Mouse (Mus musculus) thymus, postnatal 10 days (tissue): Measurements from ENCODE around the gene Cpne4.
A peak's percentile ranks its signal among the peaks of the same experiment; 100 is the strongest.

ENCODE experiments used
- DNase-seq, 2 experiments: peaks; one replicate each; pipeline ENCODE4 v3.0.0; 2021; ENCODE audit warnings: low spot score in 2 of 2

Gene Cpne4

GRCm38 (mm10) chr9:104874157-104874556 is 327.1 kb downstream of the Cpne4 start:
- DNase-seq, result no peak

DNA sequence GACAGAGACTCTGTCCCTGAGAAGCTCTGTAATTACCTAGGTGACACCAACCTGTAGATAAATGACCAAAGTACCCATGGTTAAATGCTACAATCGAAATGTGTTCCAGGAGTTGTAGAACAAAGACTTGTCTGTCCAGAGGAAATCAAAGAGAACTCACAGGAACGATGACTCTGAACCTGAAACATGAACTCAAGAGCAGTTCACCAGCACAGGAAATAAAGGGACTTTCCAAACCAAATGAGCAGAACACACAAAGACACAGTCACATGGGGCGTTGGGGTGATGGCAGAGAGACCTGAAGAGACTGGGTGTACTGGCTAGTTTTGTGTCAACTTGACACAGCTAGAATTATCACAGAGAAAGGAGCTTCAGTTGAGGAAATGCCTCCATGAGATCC is 329.9 kb downstream of the Cpne4 start:
- DNase-seq, result no peak

DNA sequence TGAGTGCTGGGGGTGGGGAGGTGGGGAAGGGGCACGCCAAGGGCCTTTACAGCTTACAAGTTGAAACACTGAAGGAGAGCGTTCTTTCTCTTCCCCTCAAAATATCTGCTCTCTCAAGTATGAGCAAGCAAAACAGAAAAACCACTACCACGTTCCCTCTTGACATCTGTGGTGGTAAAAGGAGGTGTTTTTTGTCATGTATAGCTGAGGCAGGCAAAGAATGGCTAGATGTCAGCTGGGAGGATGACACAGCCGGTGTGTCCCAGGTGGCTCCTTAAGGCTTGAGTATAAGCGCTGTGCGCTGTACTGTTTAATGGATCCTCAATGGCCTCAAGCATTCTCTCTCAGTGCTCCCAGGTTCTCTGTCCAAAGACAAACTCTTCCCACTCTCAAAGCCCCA is 331.5 kb downstream of the Cpne4 start:
- peak; percentile 35 to 37 for DNase-seq

GRCm38 (mm10) chr9:104890517-104890916 is 343.4 kb downstream of the Cpne4 start:
- DNase-seq, result no peak

- no peak for DNase-seq
Observed at GRCm38 (mm10) chr9:104895360-104895759, 348.3 kb downstream of the Cpne4 start.

- DNase-seq, result no peak
Observed at GRCm38 (mm10) chr9:104901118-104901517, 354.0 kb downstream of the Cpne4 start.

DNA sequence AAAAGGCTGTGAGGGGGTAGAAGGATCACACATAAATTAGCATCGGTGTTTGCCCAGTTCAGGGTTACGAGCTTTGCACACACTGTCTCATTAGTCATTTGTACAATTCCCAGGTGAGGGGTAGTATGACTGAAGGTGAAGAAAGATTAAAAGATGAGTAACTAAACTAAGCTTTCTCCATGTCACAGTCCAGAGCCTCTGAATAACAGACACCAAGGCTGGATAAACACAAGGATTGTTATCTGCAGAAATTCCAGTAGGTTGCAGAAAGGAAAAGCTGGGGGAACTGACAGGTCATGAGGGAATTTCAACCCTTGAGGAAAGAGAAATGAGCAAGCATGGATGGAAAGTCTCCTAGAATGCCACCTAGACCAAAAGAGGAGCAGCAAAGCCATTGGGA is 354.7 kb downstream of the Cpne4 start:
- no peak for DNase-seq

DNA sequence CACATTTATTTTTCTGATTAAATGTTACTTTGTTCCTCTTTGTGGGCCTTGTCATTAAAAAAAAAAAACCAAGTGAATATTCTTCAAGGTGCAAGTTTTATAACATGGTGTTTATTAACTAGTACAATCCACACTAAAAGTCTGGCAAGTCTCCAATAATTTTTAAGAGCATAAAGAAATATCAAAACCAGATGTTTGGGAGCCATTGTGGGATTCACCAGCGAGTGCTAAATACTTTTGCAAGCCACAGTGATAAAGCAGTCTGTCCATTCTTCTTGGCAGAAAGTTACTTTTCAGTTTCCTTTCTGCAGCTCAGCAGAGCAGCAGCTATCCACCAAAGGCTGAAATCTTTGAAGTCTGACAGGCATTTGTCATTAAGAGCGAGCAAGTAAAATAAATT is 365.6 kb downstream of the Cpne4 start:
- no peak for DNase-seq

GRCm38 (mm10) chr9:104913327-104913726 is 366.2 kb downstream of the Cpne4 start:
- no peak for DNase-seq

DNA sequence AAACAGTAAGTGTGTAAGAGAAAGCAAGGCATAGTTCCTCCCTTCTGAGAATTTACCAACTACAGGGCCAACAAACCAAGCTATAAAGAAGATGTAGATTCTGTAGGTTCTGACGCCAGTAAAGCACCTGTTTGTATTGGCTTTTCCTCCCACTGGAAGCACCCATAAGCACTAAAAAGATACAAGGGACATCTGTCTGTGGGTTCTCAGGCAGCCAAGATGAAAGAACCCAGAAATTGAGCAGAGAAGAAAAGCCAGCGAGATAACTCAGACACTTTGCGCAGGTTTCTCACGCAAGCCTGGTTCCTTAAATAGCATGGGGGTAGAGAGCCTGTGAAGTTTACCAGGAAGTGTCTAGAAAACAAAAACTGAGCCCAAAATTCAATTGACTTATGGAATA is 374.1 kb downstream of the Cpne4 start:
- DNase-seq, result no peak

- DNase-seq, result no peak
Observed at GRCm38 (mm10) chr9:104922051-104922450, 375.0 kb downstream of the Cpne4 start.

GRCm38 (mm10) chr9:104928806-104929205 is 381.7 kb downstream of the Cpne4 start:
- DNase-seq, result no peak

DNA sequence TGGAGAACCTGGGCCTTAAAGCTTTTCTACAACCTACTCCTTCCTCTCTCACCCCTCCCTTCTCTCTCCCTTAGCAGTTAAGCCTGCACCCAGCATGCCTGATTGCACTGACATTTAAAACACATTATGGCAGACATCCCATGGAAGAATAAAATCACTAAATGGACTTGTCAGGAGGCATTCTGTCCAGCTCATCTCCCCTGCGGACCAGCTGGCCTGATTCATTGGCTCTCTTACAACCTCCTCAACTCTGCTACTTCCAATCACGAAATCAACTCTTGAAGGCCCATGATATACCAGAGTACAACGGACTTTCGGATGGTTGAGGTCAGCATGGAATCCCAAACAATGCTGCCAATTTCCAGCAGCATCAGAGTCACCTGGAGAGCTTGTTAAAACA is 393.3 kb downstream of the Cpne4 start:
- no peak for DNase-seq

DNA sequence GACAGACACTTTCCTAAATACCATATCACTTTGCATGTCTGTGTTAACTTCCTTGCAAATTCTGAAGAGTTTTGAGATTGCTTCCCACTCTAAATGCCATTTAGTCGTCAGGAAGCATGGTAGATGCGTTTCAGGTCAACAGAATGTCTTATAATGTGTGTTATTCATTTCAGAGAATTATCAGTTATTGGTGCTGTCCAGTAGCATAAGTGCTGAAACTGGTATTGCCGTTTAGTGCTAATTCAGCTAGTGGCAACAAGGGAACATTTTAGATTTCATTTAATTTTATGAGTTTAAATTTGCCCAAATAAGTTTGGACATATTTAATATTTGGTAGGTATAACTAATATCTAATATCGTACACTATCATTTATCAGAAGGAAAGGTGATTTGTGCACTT is 403.5 kb downstream of the Cpne4 start:
- DNase-seq, result no peak

DNA sequence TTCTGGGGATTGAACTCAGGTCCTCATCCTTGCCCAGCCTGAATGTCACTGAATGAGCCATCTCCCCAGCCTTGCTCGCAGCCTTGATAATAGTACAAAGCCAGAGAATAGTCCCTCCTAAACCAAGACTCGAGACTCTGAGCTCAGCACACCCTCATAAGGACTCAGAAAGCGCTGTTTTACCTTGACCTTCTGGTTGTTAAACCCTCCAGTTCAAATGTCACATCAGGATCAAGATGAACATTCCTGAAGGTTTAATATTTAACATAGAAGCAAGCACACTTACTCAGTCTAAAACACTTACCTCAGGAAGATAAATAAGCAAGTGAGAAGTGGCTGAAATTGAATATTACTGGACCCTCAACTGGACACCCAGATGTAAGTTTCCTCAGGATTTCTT is 405.1 kb downstream of the Cpne4 start:
- no peak for DNase-seq

DNA sequence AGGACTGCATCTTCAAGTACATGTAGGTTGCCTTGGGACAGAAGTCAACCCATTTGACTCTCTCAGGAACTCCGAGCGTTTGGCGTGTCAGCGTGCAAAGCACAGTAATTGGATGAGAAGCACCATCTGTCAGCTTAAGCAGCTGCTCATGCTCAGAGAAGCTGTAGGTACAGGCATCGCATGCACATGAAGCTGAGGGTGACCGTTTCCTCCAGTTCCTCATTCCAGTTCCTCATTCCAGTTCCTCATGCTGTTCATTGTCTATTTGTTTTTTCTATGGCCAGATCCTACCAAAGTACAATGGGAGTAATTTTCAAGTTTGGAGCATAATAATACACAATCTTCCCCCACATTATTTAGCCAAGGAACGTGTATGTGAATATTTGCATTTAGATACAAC is 425.7 kb downstream of the Cpne4 start:
- DNase-seq, result no peak

DNA sequence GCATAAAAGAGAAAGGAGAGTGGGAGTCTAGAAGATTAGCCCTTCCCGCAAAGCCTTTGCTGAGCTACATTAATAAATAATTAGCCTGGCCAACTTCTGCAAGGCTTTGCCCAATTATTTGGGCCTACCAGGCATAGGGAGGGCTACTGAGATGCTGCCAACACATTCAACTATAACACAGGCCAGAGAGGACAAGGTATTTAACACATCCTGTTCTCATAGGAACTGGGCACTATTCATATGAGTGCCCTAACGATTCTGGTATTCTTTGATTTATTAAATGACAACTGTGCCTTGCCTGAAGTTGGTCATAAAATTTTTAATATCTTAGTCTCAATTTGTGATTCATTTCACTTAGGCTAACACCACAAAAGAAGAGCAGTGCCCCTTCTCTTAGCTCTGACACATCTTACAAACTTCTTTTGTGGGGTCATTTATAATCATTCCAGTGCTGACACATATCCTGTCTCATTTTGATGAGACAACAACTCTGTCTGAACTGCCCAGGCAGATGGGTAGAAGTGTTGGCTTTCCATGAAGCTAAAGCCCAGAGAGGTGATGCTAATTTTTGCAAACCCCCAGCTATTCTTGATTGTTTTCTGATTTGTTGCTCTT is 435.0 kb downstream of the Cpne4 start:
- no peak for DNase-seq

DNA sequence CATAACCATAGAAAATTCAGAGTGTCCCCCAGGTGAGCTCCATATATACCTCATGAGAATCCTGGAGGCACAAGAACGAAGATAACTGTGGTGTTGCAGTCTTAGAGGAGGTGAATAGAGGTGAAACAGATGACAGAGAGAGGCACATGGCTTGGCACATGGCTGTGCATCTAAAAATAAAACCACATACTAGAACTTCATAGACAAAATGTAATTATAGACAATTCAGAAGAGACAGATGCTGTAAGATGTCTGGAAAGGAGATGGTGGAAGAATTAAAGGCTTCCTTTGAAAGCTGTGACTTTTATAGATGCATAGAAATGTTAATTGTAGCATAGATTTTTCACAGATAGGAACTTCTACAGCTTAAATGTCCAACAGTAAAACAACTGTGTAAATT is 451.1 kb downstream of the Cpne4 start:
- DNase-seq, result no peak

DNA sequence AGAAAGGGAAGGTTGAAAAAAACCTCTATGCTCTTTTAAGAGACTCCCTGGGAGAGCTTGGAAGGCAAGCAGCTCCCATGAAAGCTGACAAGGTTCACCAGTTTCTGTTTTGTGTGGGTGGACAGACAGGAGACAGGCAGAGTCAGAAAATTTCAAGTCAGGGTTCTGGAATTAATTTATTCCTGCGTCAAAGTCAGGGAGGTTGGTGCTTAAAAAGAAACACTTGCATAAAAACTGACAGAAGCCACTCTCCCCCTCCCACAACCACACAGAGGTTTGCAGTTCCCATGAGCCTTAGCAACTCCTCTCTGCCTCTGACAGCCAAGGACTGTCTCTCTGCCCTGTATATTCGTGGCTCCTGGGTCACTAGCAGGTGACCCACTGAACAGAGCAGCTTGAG is 463.6 kb downstream of the Cpne4 start:
- DNase-seq, result no peak

GRCm38 (mm10) chr9:105018186-105018585 is 471.1 kb downstream of the Cpne4 start:
- DNase-seq, result no peak

GRCm38 (mm10) chr9:105028311-105028710 is 481.2 kb downstream of the Cpne4 start:
- no peak for DNase-seq

- no peak for DNase-seq
Observed at GRCm38 (mm10) chr9:105032572-105032971, 485.5 kb downstream of the Cpne4 start.

DNA sequence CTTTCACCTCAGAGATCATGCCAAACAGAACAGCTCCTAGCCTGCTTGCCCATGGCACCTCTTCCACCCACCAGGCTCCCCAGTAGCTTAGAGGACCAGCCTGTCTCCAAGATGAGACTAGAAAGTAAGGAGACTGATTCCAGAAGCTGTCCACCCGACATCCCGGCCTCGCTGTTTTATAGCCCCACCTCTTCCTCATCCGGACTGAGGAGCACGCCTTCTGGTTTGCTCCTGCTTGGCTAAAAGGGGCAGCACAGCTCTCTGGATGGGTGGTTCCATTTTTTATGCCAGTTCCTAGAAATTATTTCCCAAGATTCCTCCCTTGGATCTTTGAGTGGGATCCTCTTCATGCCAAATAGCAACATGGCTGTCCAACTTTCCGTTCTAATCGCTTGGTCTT is 486.6 kb downstream of the Cpne4 start:
- DNase-seq, result no peak

- DNase-seq, result no peak
Observed at GRCm38 (mm10) chr9:105037847-105038246, 490.8 kb downstream of the Cpne4 start.
